Mouse (Mus musculus) lung, embryonic 14.5 days (tissue): ENCODE measurements around the gene Rarres2. TPM values are rescaled to one million over a fixed set of nuclear protein-coding genes. Genes with fewer than 3 reads are reported as not detected.

ENCODE experiments used
- ATAC-seq: fragments of 200-750 bp; cut with Nextera tagmentation; 2 replicates; pipeline ENCODE4 v1.8.0; 2017; ENCODE audit warnings: mild to moderate bottlenecking, moderate TSS enrichment, moderate library complexity; ENCODE audit not compliant: insufficient read depth
- DNase-seq: peaks from one replicate; pipeline ENCODE4 v3.0.0-alpha.2; 2015
- H3K27ac ChIP-seq: fragments of 300-500 bp; sonication (generic); 2 replicates; pipeline ENCODE4 v1.5.1; 2014; ENCODE audit warnings: low read depth, mild to moderate bottlenecking, moderate library complexity
- H3K27me3 ChIP-seq: fragments of 300-500 bp; sonication (generic); 2 replicates; pipeline ENCODE4 v1.6.1; 2014; ENCODE audit warnings: low read length, control low read depth; ENCODE audit not compliant: insufficient read depth
- H3K36me3 ChIP-seq: fragments of 300-500 bp; sonication (generic); 2 replicates; pipeline ENCODE4 v1.6.1; 2014; ENCODE audit warnings: control low read depth; ENCODE audit not compliant: insufficient read depth
- H3K4me1 ChIP-seq: fragments of 300-500 bp; sonication (generic); 2 replicates; pipeline ENCODE4 v1.6.1; 2014; ENCODE audit warnings: antibody characterized with exemption, control low read depth; ENCODE audit not compliant: insufficient read depth
- H3K4me2 ChIP-seq: fragments of 300-500 bp; sonication (generic); 2 replicates; pipeline ENCODE4 v1.6.1; 2014; ENCODE audit warnings: mild to moderate bottlenecking
- H3K4me3 ChIP-seq: fragments of 300-500 bp; sonication (generic); 2 replicates; pipeline ENCODE4 v1.5.1; 2014; ENCODE audit warnings: low read depth, low read length
- H3K9ac ChIP-seq: fragments of 300-500 bp; sonication (generic); 2 replicates; pipeline ENCODE4 v1.6.1; 2014
- H3K9me3 ChIP-seq: fragments of 300-500 bp; sonication (generic); 2 replicates; pipeline ENCODE4 v1.6.1; 2016; ENCODE audit warnings: low read depth, low read length, control low read depth
- CTCF ChIP-seq: IDR thresholded peaks from 2 replicates; pipeline ENCODE4 v1.5.1; 2016; ENCODE audit warnings: antibody characterized with exemption, low read depth
- WGBS: fragments of 180-500 bp; shearing (Covaris S2); extraction: QIAGEN DNeasy Blood & Tissue Kit; methylation state at CpG from one replicate; pipeline ENCODE4 v1.1.7; 2014; 5-methylcytosine and 5-hydroxymethylcytosine counted together
- polyA plus RNA-seq: library from polyadenylated mRNA; unstranded; fragments of >200 nt; fragmentation: Nextera tagmentation; extraction: Ambion mirVana; gene quantifications from 2 replicates; pipeline ENCODE4 v1.2.1, GENCODE M21; 2014

Gene Rarres2
- polyA plus RNA-seq, 1 experiment from 2014 or later: 43.1 TPM

GRCm38 (mm10) chr6:48581257-48581656, 8.7 kb upstream of the Rarres2 start:
- Histone ChIP-seq H3K9ac (no peak overlapping the region), H3K27ac (no peak overlapping the region), H3K4me2 (no peak overlapping the region), H3K4me3 (no peak overlapping the region), H3K36me3 (no peaks in the 10 kb centered on the region), H3K9me3 (no peaks in the 10 kb centered on the region), H3K27me3 (no peaks in the 10 kb centered on the region), H3K4me1 (peaks cover 8% of the 10 kb centered on the region)
- no peak for ATAC-seq
- no peak for DNase-seq
- TF ChIP-seq CTCF: no peak
- 39% methylated on average over 3 of the region's 3 CpGs for WGBS

- WGBS: 13% methylated on average over 5 of the region's 5 CpGs
- no peak overlapping the region for H3K9ac ChIP-seq
- peaks cover 8% of the 10 kb centered on the region for H3K4me1 ChIP-seq
- peak overlapping the region; percentile 54; the same call in 1 of the 2 replicates for H3K27ac ChIP-seq
- peak; percentile 66 for DNase-seq
- H3K9me3 ChIP-seq: no peaks in the 10 kb centered on the region
- ATAC-seq: peak; percentile 74
- no peak for TF ChIP-seq CTCF
- no peaks in the 10 kb centered on the region for H3K27me3 ChIP-seq
- peak overlapping the region; percentile 28; the same call in 1 of the 2 replicates for H3K4me2 ChIP-seq
- no peak overlapping the region for H3K4me3 ChIP-seq
- no peaks in the 10 kb centered on the region for H3K36me3 ChIP-seq
Measured at GRCm38 (mm10) chr6:48579215-48579648, 6.6 kb upstream of the Rarres2 start.

- H3K27ac ChIP-seq: peak overlapping the region; percentile 54; the same call in 1 of the 2 replicates
- WGBS: 22% methylated on average over 5 of the region's 5 CpGs
- TF ChIP-seq CTCF: no peak
- H3K4me1 ChIP-seq: peaks cover 8% of the 10 kb centered on the region
- H3K36me3 ChIP-seq: no peaks in the 10 kb centered on the region
- H3K9me3 ChIP-seq: no peaks in the 10 kb centered on the region
- H3K27me3 ChIP-seq: no peaks in the 10 kb centered on the region
- ATAC-seq: no peak
- H3K4me2 ChIP-seq: no peak overlapping the region
- H3K4me3 ChIP-seq: no peak overlapping the region
- no peak overlapping the region for H3K9ac ChIP-seq
- DNase-seq: no peak
Measured at GRCm38 (mm10) chr6:48578736-48579135, 6.1 kb upstream of the Rarres2 start.

GRCm38 (mm10) chr6:48573981-48574380, 1.4 kb upstream of the Rarres2 start:
- Histone ChIP-seq H3K27me3 (no peaks in the 10 kb centered on the region), H3K9me3 (no peaks in the 10 kb centered on the region), H3K27ac (no peak overlapping the region), H3K4me2 (no peak overlapping the region), H3K4me3 (no peak overlapping the region), H3K36me3 (no peaks in the 10 kb centered on the region), H3K9ac (no peak overlapping the region), H3K4me1 (peaks cover 11% of the 10 kb centered on the region)
- no peak for DNase-seq
- TF ChIP-seq CTCF: no peak
- WGBS: 51% methylated on average over 3 of the region's 3 CpGs
- ATAC-seq: no peak

GRCm38 (mm10) chr6:48573280-48573679, 691 bp upstream of the Rarres2 start:
- no peak overlapping the region for H3K4me3 ChIP-seq
- peaks cover 11% of the 10 kb centered on the region; the same call in 1 of the 2 replicates for H3K4me1 ChIP-seq
- no peak overlapping the region for H3K9ac ChIP-seq
- peak; percentile 24 for DNase-seq
- WGBS: 30% methylated on average over 10 of the region's 10 CpGs
- no peak overlapping the region for H3K4me2 ChIP-seq
- H3K36me3 ChIP-seq: no peaks in the 10 kb centered on the region
- H3K27ac ChIP-seq: peak overlapping the region; percentile 81
- H3K27me3 ChIP-seq: no peaks in the 10 kb centered on the region
- H3K9me3 ChIP-seq: no peaks in the 10 kb centered on the region
- ATAC-seq: peak; percentile 10; the same call in 1 of the 2 replicates
- TF ChIP-seq CTCF: no peak

- ATAC-seq (no peak), DNase-seq (no peak)
- 87% methylated on average over 5 of the region's 5 CpGs for WGBS
- no peaks in the 10 kb centered on the region for H3K36me3 ChIP-seq
- H3K4me1 ChIP-seq: peaks cover 11% of the 10 kb centered on the region; the same call in 1 of the 2 replicates
- no peaks in the 10 kb centered on the region for H3K9me3 ChIP-seq
- H3K4me2 ChIP-seq: peak overlapping the region; percentile 43
- H3K4me3 ChIP-seq: 0 out of 2 replicates have a peak overlapping the region, but pooled peaks have one; percentile 11
- H3K27me3 ChIP-seq: no peaks in the 10 kb centered on the region
- TF ChIP-seq CTCF: no peak
- peak overlapping the region; percentile 81; the same call in 1 of the 2 replicates for H3K27ac ChIP-seq
- H3K9ac ChIP-seq: peak overlapping the region; percentile 9; the same call in 1 of the 2 replicates
Measured at GRCm38 (mm10) chr6:48572014-48572413, 575 bp downstream of the Rarres2 start.

GRCm38 (mm10) chr6:48569065-48569807, 3.4 kb downstream of the Rarres2 start:
- no peak overlapping the region for H3K4me2 ChIP-seq
- H3K27me3 ChIP-seq: no peaks in the 10 kb centered on the region
- H3K27ac ChIP-seq: no peak overlapping the region
- no peak for DNase-seq
- H3K9ac ChIP-seq: no peak overlapping the region
- ATAC-seq: no peak
- TF ChIP-seq CTCF: no peak
- peaks cover 18% of the 10 kb centered on the region; the same call in 1 of the 2 replicates for H3K4me1 ChIP-seq
- no peaks in the 10 kb centered on the region for H3K9me3 ChIP-seq
- 76% methylated on average over 8 of the region's 8 CpGs for WGBS
- no peaks in the 10 kb centered on the region for H3K36me3 ChIP-seq
- no peak overlapping the region for H3K4me3 ChIP-seq
